ENCODE assay signal across 19 mouse cellular contexts in genomic region chr5:30590231-30590630, GRCm38 (mm10). TPM values are rescaled to one million over a fixed set of nuclear protein-coding genes. Genes with fewer than 3 reads are reported as not detected.
DNase-seq lines count a peak whose midpoint lies in the region; ATAC-seq and TF ChIP-seq lines count a peak whose summit lies in the region.
"Had no signal": no experiment of that assay in that cellular context is flagged by ENCODE, and none has a peak within 500 bp of the region (broad histone marks: within the 10 kb centered on the region; RNA-seq: fewer than 3 reads in every experiment).

No protein-coding gene starts in this region.

- no peak for ATAC-seq in heart, embryonic 14.5 days (ENCODE audit: insufficient number of reproducible peaks, insufficient read depth, low FRiP score, low read depth)
- no peak for ATAC-seq in lung, embryonic 15.5 days (ENCODE audit: borderline replicate concordance, extremely low read depth, low FRiP score, low TSS enrichment)

- 0 out of 4 replicates have a peak overlapping the region, but pooled peaks of 1 of the 2 experiments have one; percentile 3 for H3K27ac ChIP-seq in heart, embryonic 14.5 days (replicated peaks in 1 of 2; ENCODE audit: control insufficient read depth in 1 of 2, insufficient read depth in 1 of 2, low read depth in 2 of 2, low read length in 2 of 2)
- H3K27ac ChIP-seq in lung, embryonic 15.5 days, result no peak overlapping the region
- H3K27ac ChIP-seq in olfactory bulb, adult 2 months (ENCODE audit: insufficient read depth, low read depth, low read length), result peak overlapping the region; percentile 77; the same call in 1 of the 2 replicates
- H3K27ac ChIP-seq: embryonic facial prominence, embryonic 15.5 days; forebrain, embryonic 12.5 days; midbrain, embryonic 10.5 days had no signal

- H3K27me3 ChIP-seq in heart, embryonic 14.5 days (ENCODE audit: control insufficient read depth, insufficient read depth, low read length), result peaks cover 12% of the 10 kb centered on the region; the same call in 1 of the 2 replicates
- H3K27me3 ChIP-seq in lung, embryonic 15.5 days, result peaks cover 44% of the 10 kb centered on the region

- H3K4me2 ChIP-seq in heart, embryonic 14.5 days (ENCODE audit: low read length), result peak overlapping the region; percentile 92
- peak overlapping the region; percentile 80 for H3K4me2 ChIP-seq in lung, embryonic 15.5 days
- H3K4me2 ChIP-seq: embryonic facial prominence, embryonic 15.5 days; forebrain, embryonic 12.5 days had no signal

- WGBS in heart, embryonic 14.5 days, result 87% methylated on average over 5 of the region's 5 CpGs
- 55% methylated on average over 5 of the region's 5 CpGs for WGBS in lung, embryonic 15.5 days
- WGBS in lung, adult 2 months, result 63% methylated on average over 5 of the region's 5 CpGs
- WGBS in olfactory bulb, adult 2 months, result 85% methylated on average over 5 of the region's 5 CpGs

- DNase-seq in adrenal gland, postnatal 14 days, result peak; percentile 18
- no peak for DNase-seq in adrenal gland, postnatal 36 days
- DNase-seq in heart, adult 18-20 months, result no peak
- no peak for DNase-seq in lung, adult 2 months
- DNase-seq in spleen, adult 12 weeks (ENCODE audit: low spot score), result no peak
- DNase-seq: kidney, adult 8-10 months; kidney, postnatal 4 days had no signal

- H3K9ac ChIP-seq in heart, embryonic 14.5 days (ENCODE audit: low read length), result no peak overlapping the region; the same call in 1 of the 2 replicates
- no peak overlapping the region for H3K9ac ChIP-seq in lung, embryonic 15.5 days
- H3K9ac ChIP-seq: embryonic facial prominence, embryonic 15.5 days; forebrain, embryonic 12.5 days had no signal

- no peaks in the 10 kb centered on the region for H3K36me3 ChIP-seq in heart, embryonic 14.5 days (ENCODE audit: control insufficient read depth, insufficient read depth, low read length)
- no peaks in the 10 kb centered on the region for H3K36me3 ChIP-seq in lung, embryonic 15.5 days
- H3K36me3 ChIP-seq: embryonic facial prominence, embryonic 15.5 days; forebrain, embryonic 12.5 days; midbrain, embryonic 10.5 days had no signal

- no peak for TF ChIP-seq CTCF in lung, adult 2 months (IDR thresholded peaks at IDR 0.05; ENCODE audit: insufficient read depth, low read length)
- TF ChIP-seq CTCF in olfactory bulb, adult 2 months (IDR thresholded peaks at IDR 0.05; ENCODE audit: insufficient read depth, low read depth, low read length), result no peak

- TF ChIP-seq POLR2A in lung, adult 2 months (IDR thresholded peaks at IDR 0.05; ENCODE audit: borderline replicate concordance, extremely low read depth, low read depth, low read length), result no peak
- TF ChIP-seq POLR2A in olfactory bulb, adult 2 months (IDR thresholded peaks at IDR 0.05; ENCODE audit: insufficient read depth, low read depth, low read length), result no peak

- peaks cover 62 to 67% of the 10 kb centered on the region in 2 experiments for H3K4me1 ChIP-seq in heart, embryonic 14.5 days (ENCODE audit: control insufficient read depth in 2 of 2, insufficient read depth in 2 of 2, low read length in 2 of 2)
- H3K4me1 ChIP-seq in lung, embryonic 15.5 days, result peaks cover 77% of the 10 kb centered on the region
- H3K4me1 ChIP-seq in lung, adult 2 months (ENCODE audit: control insufficient read depth, insufficient read depth, low read length), result no peaks in the 10 kb centered on the region
- H3K4me1 ChIP-seq in olfactory bulb, adult 2 months (ENCODE audit: control insufficient read depth, insufficient read depth, low read length), result peaks cover 70% of the 10 kb centered on the region

- no peaks in the 10 kb centered on the region for H3K9me3 ChIP-seq in heart, embryonic 14.5 days (ENCODE audit: control insufficient read depth, low read length)
- no peaks in the 10 kb centered on the region for H3K9me3 ChIP-seq in lung, embryonic 15.5 days
- H3K9me3 ChIP-seq: embryonic facial prominence, embryonic 15.5 days; forebrain, embryonic 12.5 days; midbrain, embryonic 10.5 days had no signal

- H3K4me3 ChIP-seq in heart, embryonic 14.5 days (ENCODE audit: control insufficient read depth in 1 of 2, insufficient read depth in 1 of 2, low read depth in 1 of 2, low read length in 2 of 2), result peak overlapping the region in 1 of 2 experiments; percentile 3; a peak in 1 of 4 replicates
- no peak overlapping the region; the same call in 1 of the 2 replicates for H3K4me3 ChIP-seq in lung, embryonic 15.5 days
- no peak overlapping the region for H3K4me3 ChIP-seq in lung, adult 2 months (replicated peaks; ENCODE audit: extremely low read depth, low read depth, low read length)
- H3K4me3 ChIP-seq in olfactory bulb, adult 2 months (ENCODE audit: insufficient read depth, low read depth, low read length), result no peak overlapping the region; the same call in 1 of the 2 replicates
- H3K4me3 ChIP-seq: embryonic facial prominence, embryonic 15.5 days; forebrain, embryonic 12.5 days; midbrain, embryonic 10.5 days had no signal

RNA-seq across cellular contexts. Expression of gene Kcnk3, which starts 2.3 kb away (rescaled TPM):
- 678 and 701 TPM in 2 replicates for total RNA-seq in adrenal gland, postnatal 14 days (2021)
- total RNA-seq in adrenal gland, postnatal 36 days (2021), result 1,000 to 10,000 TPM; 1,187 to 1,472 TPM
- 30.2 and 40.3 TPM in 2 replicates for polyA plus RNA-seq in heart, embryonic 14.5 days (2014; fragmentation: Nextera tagmentation; extraction: Ambion mirVana)
- 100 to 1,000 TPM; 237 to 244 TPM for total RNA-seq in heart, adult 18-20 months (2021)
- polyA plus RNA-seq in lung, embryonic 15.5 days (2015; fragmentation: Nextera tagmentation; extraction: Ambion mirVana), result 21.5 and 23.1 TPM in 2 replicates
- polyA plus RNA-seq in lung, adult 2 months (2012; rRNA removed), result 85.5 and 98.7 TPM in 2 replicates
- polyA plus RNA-seq in olfactory bulb, adult 2 months (2012; ENCODE audit: insufficient read depth, insufficient read length, low replicate concordance, missing spikeins), result not detected in 2 replicates

RNA-seq across cellular contexts. Expression of gene Cib4, which starts 44.6 kb away (rescaled TPM):
- total RNA-seq in adrenal gland, postnatal 14 days (2021), result 1.0 and 1.4 TPM in 2 replicates
- total RNA-seq in adrenal gland, postnatal 36 days (2021), result 1 to 10 TPM; 1.4 to 4.0 TPM
- not detected in 2 replicates for polyA plus RNA-seq in heart, embryonic 14.5 days (2014; fragmentation: Nextera tagmentation; extraction: Ambion mirVana)
- total RNA-seq in heart, adult 18-20 months (2021), result not detected
- polyA plus RNA-seq in lung, embryonic 15.5 days (2015; fragmentation: Nextera tagmentation; extraction: Ambion mirVana), result 0.26 TPM in 1 of 2 replicates, not detected in the other
- 0.62 TPM in 1 of 2 replicates, not detected in the other for polyA plus RNA-seq in lung, adult 2 months (2012; rRNA removed)
- polyA plus RNA-seq in olfactory bulb, adult 2 months (2012; ENCODE audit: insufficient read depth, insufficient read length, low replicate concordance, missing spikeins), result not detected in 2 replicates
- total RNA-seq: gastrocnemius, postnatal 4 days; layer of hippocampus, postnatal 14 days; left cerebral cortex, postnatal 36 days; liver, adult 2 months had no signal
- polyA plus RNA-seq: brain, embryonic 14.5 days; forebrain, embryonic 12.5 days; liver, adult 2 months; midbrain, embryonic 10.5 days; spleen, adult 2 months had no signal

RNA-seq across cellular contexts. Expression of gene Slc35f6, which starts 57.5 kb away (rescaled TPM):
- 33.9 and 38.9 TPM in 2 replicates for total RNA-seq in adrenal gland, postnatal 14 days (2021)
- 10 to 100 TPM; 40.0 to 47.2 TPM for total RNA-seq in adrenal gland, postnatal 36 days (2021)
- 27.3 and 29.6 TPM in 2 replicates for polyA plus RNA-seq in heart, embryonic 14.5 days (2014; fragmentation: Nextera tagmentation; extraction: Ambion mirVana)
- total RNA-seq in heart, adult 18-20 months (2021), result 10 to 100 TPM; 44.7 to 51.8 TPM
- polyA plus RNA-seq in lung, embryonic 15.5 days (2015; fragmentation: Nextera tagmentation; extraction: Ambion mirVana), result 26.1 and 28.6 TPM in 2 replicates
- polyA plus RNA-seq in lung, adult 2 months (2012; rRNA removed), result 82.9 and 97.2 TPM in 2 replicates
- polyA plus RNA-seq in olfactory bulb, adult 2 months (2012; ENCODE audit: insufficient read depth, insufficient read length, low replicate concordance, missing spikeins), result not detected in 2 replicates

Comparison
In these comparisons a context has a peak if more than half of its experiments do, and no peak if none do; other contexts are left out.
1. RNA of gene Kcnk3, which starts 2.3 kb away (polyA plus RNA-seq): 85.5 to 98.7 TPM in lung, adult 2 months, 30.2 to 40.3 TPM in heart, embryonic 14.5 days and 21.5 to 23.1 TPM in lung, embryonic 15.5 days; not detected in olfactory bulb, adult 2 months; every median in the first group is over 10 times any median in the second.